Mouse (Mus musculus): ENCODE measurements around the gene Il22ra2. TPM values are rescaled to one million over a fixed set of nuclear protein-coding genes. Genes with fewer than 3 reads are reported as not detected.
A peak's percentile ranks its signal among the peaks of the same experiment; 100 is the strongest.

The Il22ra2 gene
- polyA plus RNA-seq, 1 experiment from 2014 or later, result 0.12 TPM

DNA sequence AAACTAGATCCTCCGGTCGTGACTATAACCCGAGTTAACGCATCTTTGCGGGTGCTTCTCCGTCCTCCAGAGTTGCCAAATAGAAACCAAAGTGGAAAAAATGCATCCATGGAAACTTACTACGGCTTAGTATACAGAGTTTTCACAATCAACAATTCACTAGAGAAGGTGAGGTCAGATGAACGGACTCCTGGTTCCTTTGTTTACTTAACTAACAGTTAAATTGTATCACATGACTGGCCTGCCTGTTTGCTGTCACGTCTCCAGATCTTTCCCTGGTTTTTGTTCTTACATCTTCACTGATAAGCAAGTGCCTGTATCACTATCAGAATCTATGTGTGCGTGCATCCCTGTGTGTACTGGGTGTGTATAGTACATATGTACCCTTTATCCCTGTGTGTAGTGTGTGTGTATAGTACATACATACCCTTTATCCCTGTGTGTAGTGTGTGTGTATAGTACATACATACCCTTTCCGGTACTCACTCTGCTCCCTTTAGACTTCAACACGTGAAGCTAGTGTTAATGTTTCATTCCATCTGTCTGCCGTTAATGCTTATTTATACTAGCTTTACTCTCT lies 9.9 kb downstream of the Il22ra2 start:
- DNase-seq (ENCODE audit: low spot score) (peak; percentile 79), ATAC-seq (peak; percentile 23; the same call in 1 of the 2 replicates)
- no peak overlapping the region for H3K4me3 ChIP-seq (ENCODE audit: low read depth, low read length)
- H3K27me3 ChIP-seq (replicated peaks; ENCODE audit: insufficient read depth, low read length), result no peaks in the 10 kb centered on the region
- no peak overlapping the region for H3K4me2 ChIP-seq (replicated peaks; ENCODE audit: low read depth, low read length)
- no peaks in the 10 kb centered on the region for H3K9me3 ChIP-seq (ENCODE audit: low read length)
- H3K4me1 ChIP-seq (ENCODE audit: insufficient read depth, low read depth, low read length), result peaks cover 4% of the 10 kb centered on the region; the same call in 1 of the 2 replicates
- H3K9ac ChIP-seq (replicated peaks; ENCODE audit: low read depth), result no peak overlapping the region
- no peak; the same call in none of the 2 replicates for TF ChIP-seq EP300 (IDR thresholded peaks at IDR 0.05)
- no peak for TF ChIP-seq CTCF (IDR thresholded peaks at IDR 0.05)
- 32% methylated on average over 13 of the region's 13 CpGs for WGBS
- no peaks in the 10 kb centered on the region for H3K36me3 ChIP-seq (ENCODE audit: insufficient read depth, low read length)
- H3K27ac ChIP-seq (ENCODE audit: low read length), result no peak overlapping the region

DNA sequence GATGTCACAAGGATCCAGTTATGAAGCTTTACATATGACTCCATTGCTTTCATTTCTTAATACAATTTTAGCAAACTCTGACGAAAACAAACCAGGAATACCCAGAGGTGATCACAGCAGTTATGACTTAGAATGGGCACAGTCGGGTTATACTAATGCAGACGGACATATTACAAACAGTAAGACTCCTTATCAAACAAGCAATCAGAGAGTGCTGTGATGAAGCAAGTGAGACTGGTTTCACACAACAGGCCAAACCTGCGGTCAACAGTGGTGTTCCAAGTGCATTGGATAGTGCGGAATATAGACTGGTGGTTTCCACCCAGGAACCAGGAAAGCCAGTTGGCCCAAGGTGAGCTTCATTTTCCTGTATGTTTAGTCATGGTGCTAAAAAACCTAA lies 17.1 kb downstream of the Il22ra2 start:
- DNase-seq (ENCODE audit: low spot score) (no peak), ATAC-seq (no peak)
- Histone ChIP-seq H3K27ac (ENCODE audit: low read length) (no peak overlapping the region), H3K36me3 (ENCODE audit: insufficient read depth, low read length) (no peaks in the 10 kb centered on the region), H3K4me2 (replicated peaks; ENCODE audit: low read depth, low read length) (no peak overlapping the region), H3K4me3 (ENCODE audit: low read depth, low read length) (no peak overlapping the region), H3K9ac (replicated peaks; ENCODE audit: low read depth) (no peak overlapping the region), H3K9me3 (ENCODE audit: low read length) (no peaks in the 10 kb centered on the region), H3K4me1 (ENCODE audit: insufficient read depth, low read depth, low read length) (no peaks in the 10 kb centered on the region), H3K27me3 (replicated peaks; ENCODE audit: insufficient read depth, low read length) (no peaks in the 10 kb centered on the region)
- TF ChIP-seq EP300 (IDR thresholded peaks at IDR 0.05) (no peak), CTCF (IDR thresholded peaks at IDR 0.05) (no peak)
- 80% methylated on average over 5 of the region's 5 CpGs for WGBS

DNA sequence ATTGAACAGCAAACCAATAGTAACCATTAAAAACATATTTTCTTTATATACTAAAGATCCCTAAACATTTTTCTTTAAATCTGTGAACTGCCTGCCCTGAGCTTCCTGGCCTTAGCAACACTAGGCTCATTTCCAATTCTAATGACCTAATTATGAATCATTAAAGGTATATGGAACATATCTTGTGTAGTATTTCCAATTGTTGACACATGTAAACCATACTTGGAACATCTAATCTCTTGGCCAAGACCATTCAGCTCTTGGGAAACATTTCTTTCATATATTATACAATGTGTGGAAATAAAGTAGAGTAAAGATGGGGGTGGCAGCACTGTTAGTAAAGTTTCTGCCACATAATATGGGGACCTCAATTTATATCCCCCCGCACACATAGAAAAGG lies 17.8 kb downstream of the Il22ra2 start:
- TF ChIP-seq EP300 (IDR thresholded peaks at IDR 0.05), result no peak
- no peak for TF ChIP-seq CTCF (IDR thresholded peaks at IDR 0.05)
- peak; percentile 17 for DNase-seq (ENCODE audit: low spot score)
- Histone ChIP-seq H3K27ac (ENCODE audit: low read length) (no peak overlapping the region), H3K9me3 (ENCODE audit: low read length) (no peaks in the 10 kb centered on the region), H3K36me3 (ENCODE audit: insufficient read depth, low read length) (no peaks in the 10 kb centered on the region), H3K9ac (replicated peaks; ENCODE audit: low read depth) (no peak overlapping the region), H3K4me1 (ENCODE audit: insufficient read depth, low read depth, low read length) (no peaks in the 10 kb centered on the region), H3K4me3 (ENCODE audit: low read depth, low read length) (no peak overlapping the region), H3K4me2 (replicated peaks; ENCODE audit: low read depth, low read length) (no peak overlapping the region), H3K27me3 (replicated peaks; ENCODE audit: insufficient read depth, low read length) (no peaks in the 10 kb centered on the region)
- no peak for ATAC-seq
- 100% methylated on average over 1 of the region's 1 CpGs for WGBS

DNA sequence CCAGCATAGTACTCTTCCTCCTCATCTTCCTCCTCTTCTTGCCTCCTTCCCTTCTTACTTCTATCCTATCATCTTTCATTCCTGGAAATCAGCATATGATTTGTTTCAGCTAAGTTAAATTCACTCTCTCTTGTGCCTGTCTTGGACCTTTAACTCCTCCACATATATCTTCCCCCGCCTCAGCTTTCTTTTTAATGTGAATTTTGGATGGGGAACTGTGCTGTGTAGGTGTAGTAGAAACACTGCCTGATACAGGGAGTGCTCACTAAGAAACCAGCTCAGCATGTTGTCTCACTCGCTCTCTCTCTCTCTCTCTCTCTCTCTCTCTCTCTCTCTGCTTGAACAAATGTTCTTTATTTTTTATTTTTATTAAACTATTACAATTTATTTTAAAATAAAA lies 23.3 kb downstream of the Il22ra2 start:
- Histone ChIP-seq H3K36me3 (ENCODE audit: insufficient read depth, low read length) (no peaks in the 10 kb centered on the region), H3K9me3 (ENCODE audit: low read length) (no peaks in the 10 kb centered on the region), H3K27me3 (replicated peaks; ENCODE audit: insufficient read depth, low read length) (no peaks in the 10 kb centered on the region), H3K27ac (ENCODE audit: low read length) (no peak overlapping the region), H3K4me2 (replicated peaks; ENCODE audit: low read depth, low read length) (no peak overlapping the region), H3K4me1 (ENCODE audit: insufficient read depth, low read depth, low read length) (no peaks in the 10 kb centered on the region), H3K4me3 (ENCODE audit: low read depth, low read length) (no peak overlapping the region), H3K9ac (replicated peaks; ENCODE audit: low read depth) (no peak overlapping the region)
- 90% methylated on average over 2 of the region's 2 CpGs for WGBS
- DNase-seq (ENCODE audit: low spot score), result no peak
- TF ChIP-seq EP300 (IDR thresholded peaks at IDR 0.05), result no peak
- TF ChIP-seq CTCF (IDR thresholded peaks at IDR 0.05), result no peak
- ATAC-seq, result no peak

DNA sequence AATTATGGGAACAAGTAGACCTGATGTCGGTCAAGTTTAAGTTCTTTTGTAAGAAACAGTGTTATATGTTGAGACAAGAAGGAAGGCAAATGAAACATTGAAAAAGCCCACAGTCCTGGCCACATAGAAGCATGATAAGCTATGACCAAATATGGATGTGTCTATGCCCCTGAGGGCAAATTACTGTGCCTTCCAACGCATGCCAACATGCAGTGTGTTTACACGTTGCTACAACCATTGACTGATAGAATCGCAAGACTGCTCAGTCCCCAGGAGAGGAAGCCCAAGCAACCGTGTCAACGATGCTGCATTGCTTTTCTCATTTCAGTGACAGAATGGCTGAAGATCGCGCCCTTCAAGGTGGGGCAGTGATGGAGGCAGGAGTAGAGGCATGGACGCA lies 35.6 kb downstream of the Il22ra2 start:
- H3K36me3 ChIP-seq (ENCODE audit: insufficient read depth, low read length), result no peaks in the 10 kb centered on the region
- no peak overlapping the region for H3K4me3 ChIP-seq (ENCODE audit: low read depth, low read length)
- no peaks in the 10 kb centered on the region for H3K4me1 ChIP-seq (ENCODE audit: insufficient read depth, low read depth, low read length)
- no peak for DNase-seq (ENCODE audit: low spot score)
- WGBS, result 86% methylated on average over 9 of the region's 9 CpGs
- no peak overlapping the region for H3K27ac ChIP-seq (ENCODE audit: low read length)
- no peaks in the 10 kb centered on the region for H3K27me3 ChIP-seq (replicated peaks; ENCODE audit: insufficient read depth, low read length)
- no peak overlapping the region for H3K9ac ChIP-seq (replicated peaks; ENCODE audit: low read depth)
- ATAC-seq, result no peak
- no peak for TF ChIP-seq EP300 (IDR thresholded peaks at IDR 0.05)
- no peak for TF ChIP-seq CTCF (IDR thresholded peaks at IDR 0.05)
- H3K9me3 ChIP-seq (ENCODE audit: low read length), result no peaks in the 10 kb centered on the region
- no peak overlapping the region for H3K4me2 ChIP-seq (replicated peaks; ENCODE audit: low read depth, low read length)

DNA sequence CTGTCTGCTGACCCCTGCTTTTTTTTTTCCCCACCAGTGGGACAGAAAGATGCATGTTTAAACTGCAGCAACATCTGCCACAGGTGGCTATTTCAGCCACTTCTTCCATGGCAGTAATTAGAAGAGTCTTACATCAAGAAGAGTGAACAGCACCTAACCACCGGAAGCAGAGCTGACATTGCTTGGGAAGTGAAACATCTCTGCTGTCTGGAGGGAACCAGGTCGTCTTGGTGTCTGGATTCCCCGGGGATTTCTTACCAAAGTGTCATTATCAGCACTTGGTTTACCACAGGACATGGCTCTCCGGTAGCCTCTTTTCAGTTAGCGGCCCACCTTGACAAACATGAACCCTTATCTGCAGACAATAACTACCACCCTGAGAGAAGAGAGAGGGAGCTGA lies 38.2 kb downstream of the Il22ra2 start:
- ATAC-seq (no peak), DNase-seq (ENCODE audit: low spot score) (no peak)
- no peak overlapping the region for H3K27ac ChIP-seq (ENCODE audit: low read length)
- no peak overlapping the region for H3K4me3 ChIP-seq (ENCODE audit: low read depth, low read length)
- no peak overlapping the region for H3K9ac ChIP-seq (replicated peaks; ENCODE audit: low read depth)
- no peaks in the 10 kb centered on the region for H3K4me1 ChIP-seq (ENCODE audit: insufficient read depth, low read depth, low read length)
- no peaks in the 10 kb centered on the region for H3K9me3 ChIP-seq (ENCODE audit: low read length)
- no peaks in the 10 kb centered on the region for H3K36me3 ChIP-seq (ENCODE audit: insufficient read depth, low read length)
- 80% methylated on average over 5 of the region's 5 CpGs for WGBS
- TF ChIP-seq CTCF (IDR thresholded peaks at IDR 0.05) (no peak), EP300 (IDR thresholded peaks at IDR 0.05) (no peak)
- no peaks in the 10 kb centered on the region for H3K27me3 ChIP-seq (replicated peaks; ENCODE audit: insufficient read depth, low read length)
- H3K4me2 ChIP-seq (replicated peaks; ENCODE audit: low read depth, low read length), result no peak overlapping the region

DNA sequence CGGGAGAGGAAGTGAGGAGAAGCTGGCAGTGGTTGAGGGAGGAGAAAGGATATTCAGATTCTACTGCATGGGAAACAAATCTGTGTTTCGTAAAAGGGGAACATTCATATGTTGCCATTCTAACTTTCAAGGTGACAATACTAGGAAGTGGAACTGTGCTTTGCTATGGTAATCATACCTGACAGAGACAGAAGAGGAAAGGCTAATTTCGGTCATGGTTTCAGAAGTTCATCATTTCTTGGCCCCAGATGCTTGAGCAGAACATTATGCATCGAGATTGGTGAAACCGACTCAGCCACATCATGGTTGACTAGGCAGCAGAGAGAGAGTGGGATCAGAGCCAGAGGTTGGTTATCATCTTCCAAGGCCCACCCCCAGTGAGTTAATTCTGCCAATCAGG lies 47.2 kb downstream of the Il22ra2 start:
- DNase-seq (ENCODE audit: low spot score) (no peak), ATAC-seq (no peak)
- WGBS, result 80% methylated on average over 5 of the region's 5 CpGs
- Histone ChIP-seq H3K27ac (ENCODE audit: low read length) (no peak overlapping the region), H3K36me3 (ENCODE audit: insufficient read depth, low read length) (no peaks in the 10 kb centered on the region), H3K4me2 (replicated peaks; ENCODE audit: low read depth, low read length) (no peak overlapping the region), H3K9ac (replicated peaks; ENCODE audit: low read depth) (no peak overlapping the region), H3K9me3 (ENCODE audit: low read length) (no peaks in the 10 kb centered on the region), H3K27me3 (replicated peaks; ENCODE audit: insufficient read depth, low read length) (no peaks in the 10 kb centered on the region), H3K4me1 (ENCODE audit: insufficient read depth, low read depth, low read length) (no peaks in the 10 kb centered on the region), H3K4me3 (ENCODE audit: low read depth, low read length) (no peak overlapping the region)
- TF ChIP-seq CTCF (IDR thresholded peaks at IDR 0.05) (no peak), EP300 (IDR thresholded peaks at IDR 0.05) (no peak)
